Mouse (Mus musculus): ENCODE results near the gene Ift27.

Ift27 gene

DNA sequence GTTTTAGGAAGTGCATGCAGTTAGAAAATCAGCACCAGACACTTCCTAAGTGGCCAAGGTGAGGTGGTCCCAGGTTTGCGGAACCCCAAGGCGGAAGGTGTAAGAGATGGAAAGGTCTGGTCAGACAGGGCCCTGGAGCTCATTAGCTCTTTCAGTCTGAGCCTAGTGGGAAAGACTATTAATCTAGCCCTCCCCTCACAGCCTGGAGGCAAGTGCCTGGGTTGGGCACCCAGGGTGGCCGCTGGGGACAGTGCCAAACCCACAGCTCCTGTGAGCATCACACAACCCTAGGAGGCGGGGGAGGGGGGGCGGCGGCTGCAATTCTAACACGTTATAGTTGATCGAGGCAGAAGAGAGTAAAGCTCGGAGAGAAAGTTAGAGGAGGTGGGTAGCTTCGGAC lies 57.7 kb downstream of the Ift27 start:
- in situ Hi-C loops (cut with MboI), result no loop called here

Measured in mature B cell (primary cell).